Mouse (Mus musculus): Measurements from ENCODE around the gene Yjefn3. TPM values are rescaled to one million over a fixed set of nuclear protein-coding genes. Genes with fewer than 3 reads are reported as not detected.
A peak's percentile ranks its signal among the peaks of the same experiment; 100 is the strongest.

The Yjefn3 gene
- total RNA-seq, 2 experiments from 2014 or later = 25.8 to 30.7 TPM

GRCm38 (mm10) chr8:69904096-69904495 is 1.6 kb upstream of the Yjefn3 start:
- Histone ChIP-seq H3K4me3 (no peak overlapping the region), H3K27ac (no peak overlapping the region)
- DNase-seq (ENCODE audit: extremely low spot score in 1 of 2, low spot score in 2 of 2) = no peak
- intact Hi-C loops (cut with DNase I) = no loop called here
- no peak for TF ChIP-seq CTCF (IDR thresholded peaks at IDR 0.05)

DNA sequence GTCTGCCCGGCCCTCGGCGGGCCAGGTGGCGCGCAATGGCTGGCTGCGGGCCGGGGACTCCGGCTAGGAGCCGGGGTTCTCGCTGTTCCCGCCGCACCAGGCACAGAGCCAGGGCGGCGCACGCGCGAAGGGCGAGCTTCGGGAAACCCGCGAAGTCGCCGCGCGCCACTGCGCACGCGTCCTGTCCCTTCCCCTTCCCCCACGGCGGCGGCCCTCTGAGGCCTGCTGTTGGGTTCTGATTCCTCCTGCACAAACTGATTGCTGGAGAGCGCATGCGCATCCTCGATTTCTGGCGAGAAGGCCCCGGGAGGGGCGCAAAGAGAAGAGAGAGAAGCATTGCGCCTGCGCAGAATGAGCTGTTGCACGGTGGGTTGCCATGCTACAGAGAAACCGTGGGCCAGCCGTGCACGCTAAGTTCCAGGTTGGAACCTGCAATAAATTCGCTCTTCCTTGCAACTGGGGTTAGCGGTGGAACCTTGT is 591 bp upstream of the Yjefn3 start:
- intact Hi-C loops (cut with DNase I) = loop anchor here (2.0 kb wide), 1 partner anchor 20 kb away; no protein-coding TSS in a partner anchor
- H3K27ac ChIP-seq = peak overlapping the region; percentile 98
- peak; percentile 98 to 99 for DNase-seq (ENCODE audit: extremely low spot score in 1 of 2, low spot score in 2 of 2)
- TF ChIP-seq CTCF (IDR thresholded peaks at IDR 0.05) = no peak
- H3K4me3 ChIP-seq = peak overlapping the region; percentile 87

- DNase-seq (ENCODE audit: extremely low spot score in 1 of 2, low spot score in 2 of 2) = peak; percentile 95 to 97
- Histone ChIP-seq H3K27ac (peak overlapping the region; percentile 98), H3K4me3 (peak overlapping the region; percentile 87)
- intact Hi-C loops (cut with DNase I) = loop anchor here (2.0 kb wide), 1 partner anchor 19 kb away; no protein-coding TSS in a partner anchor
- TF ChIP-seq CTCF (IDR thresholded peaks at IDR 0.05) = peak; percentile 75
Measured at GRCm38 (mm10) chr8:69901484-69902162, 889 bp downstream of the Yjefn3 start.

DNA sequence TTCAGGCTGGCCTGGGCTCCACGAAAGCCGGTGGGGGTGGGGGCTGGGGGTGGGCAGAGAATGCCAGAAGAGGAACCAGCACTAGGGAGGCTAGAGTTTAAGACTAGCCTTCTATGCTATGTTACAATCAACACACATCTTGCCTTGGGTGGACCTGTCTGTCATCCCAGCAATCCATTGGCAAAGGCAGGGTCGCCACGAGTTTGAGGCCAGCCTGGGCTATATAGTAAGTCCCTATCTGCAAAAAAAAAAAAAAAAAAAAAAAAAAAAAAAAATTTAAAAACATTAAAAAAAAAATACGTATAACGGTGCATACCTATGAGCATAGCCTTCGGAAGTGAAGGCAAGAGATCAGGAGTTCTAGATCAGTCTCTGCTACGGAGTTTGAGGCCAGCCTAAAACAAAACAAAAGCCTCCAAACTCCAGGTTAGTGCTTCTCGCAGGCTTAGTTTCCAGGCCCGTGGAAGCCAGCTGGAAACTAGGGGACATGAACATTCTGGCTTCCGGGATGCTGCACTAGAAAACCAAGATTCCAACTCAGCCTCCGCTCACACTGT is 1.5 kb downstream of the Yjefn3 start:
- Histone ChIP-seq H3K27ac (peak overlapping the region; percentile 98), H3K4me3 (peak overlapping the region; percentile 87)
- intact Hi-C loops (cut with DNase I) = no loop called here
- no peak for DNase-seq (ENCODE audit: extremely low spot score in 1 of 2, low spot score in 2 of 2)
- TF ChIP-seq CTCF (IDR thresholded peaks at IDR 0.05) = no peak

- Histone ChIP-seq H3K27ac (no peak overlapping the region), H3K4me3 (no peak overlapping the region; the same call in 1 of the 2 replicates)
- intact Hi-C loops (cut with DNase I) = no loop called here
- no peak for DNase-seq (ENCODE audit: extremely low spot score in 1 of 2, low spot score in 2 of 2)
- no peak for TF ChIP-seq CTCF (IDR thresholded peaks at IDR 0.05)
Measured at GRCm38 (mm10) chr8:69899876-69900275, 2.6 kb downstream of the Yjefn3 start.

GRCm38 (mm10) chr8:69897857-69898256 is 4.7 kb downstream of the Yjefn3 start:
- no peak overlapping the region for H3K4me3 ChIP-seq
- TF ChIP-seq CTCF (IDR thresholded peaks at IDR 0.05) = no peak

DNA sequence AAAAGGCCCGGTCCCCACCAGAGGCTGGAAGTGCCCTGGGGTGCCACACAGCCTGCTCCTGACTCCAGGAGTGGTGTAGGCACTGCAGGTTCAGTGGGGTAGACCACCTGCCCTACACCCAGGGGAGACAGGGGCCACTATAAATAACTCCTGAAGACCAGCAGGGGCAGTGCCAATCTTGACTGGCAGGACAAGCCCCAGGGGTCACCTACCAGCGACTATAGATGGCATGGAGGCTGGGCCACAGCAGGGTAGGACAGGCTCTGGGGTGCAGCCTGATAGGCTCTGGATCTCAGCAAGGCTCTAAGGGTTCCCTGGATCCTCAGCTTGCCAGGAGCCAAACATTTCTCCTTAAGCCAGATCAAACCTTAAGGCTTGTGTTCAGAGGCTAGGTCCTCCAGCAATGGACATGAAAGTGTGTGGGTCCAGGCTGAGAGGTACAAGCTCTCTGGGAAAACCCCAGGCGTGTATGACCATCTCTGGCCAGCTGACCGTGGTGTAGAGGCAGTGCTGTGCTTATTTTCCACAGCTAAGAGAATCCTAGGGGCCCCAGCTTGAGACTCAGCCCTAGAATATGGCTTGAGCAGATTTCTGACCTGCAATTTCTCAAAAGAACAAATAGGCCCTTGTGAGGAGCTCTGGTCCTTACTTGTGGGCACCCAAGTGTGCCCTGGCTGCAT is 6.6 kb downstream of the Yjefn3 start:
- TF ChIP-seq CTCF (IDR thresholded peaks at IDR 0.05) = no peak
- Histone ChIP-seq H3K4me3 (no peak overlapping the region), H3K27ac (no peak overlapping the region)
- intact Hi-C loops (cut with DNase I) = no loop called here
- no peak for DNase-seq (ENCODE audit: extremely low spot score in 1 of 2, low spot score in 2 of 2)

More at GRCm38 (mm10) chr8:69897857-69898256, 4.7 kb downstream of the Yjefn3 start:
- DNase-seq (ENCODE audit: extremely low spot score in 1 of 2, low spot score in 2 of 2) = no peak
- H3K27ac ChIP-seq = no peak overlapping the region
- intact Hi-C loops (cut with DNase I) = no loop called here

DNA sequence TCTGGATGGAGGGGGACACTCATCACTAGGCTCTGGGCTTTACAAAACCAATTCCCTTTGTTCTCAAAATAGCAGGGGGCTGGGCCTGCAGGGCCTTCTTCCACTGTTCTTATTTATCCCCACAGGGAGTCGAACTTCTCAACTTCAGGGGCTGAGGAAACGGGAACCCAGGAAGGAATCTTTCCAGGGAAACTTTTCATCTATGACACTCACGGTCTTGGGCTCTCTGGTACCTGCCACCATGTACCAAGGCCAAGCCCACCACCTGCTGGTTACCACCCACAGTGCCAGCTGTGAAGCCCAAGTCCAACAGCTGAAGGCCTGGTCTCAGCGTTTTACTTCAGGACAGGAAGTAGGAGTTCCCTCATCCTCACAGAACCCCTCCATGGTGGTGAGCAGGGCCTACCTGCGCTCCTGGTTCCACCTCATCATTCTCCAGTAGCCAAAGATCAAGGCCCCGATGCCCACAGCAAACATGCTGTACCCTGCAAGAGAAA is 7.6 kb downstream of the Yjefn3 start:
- no peak overlapping the region for H3K4me3 ChIP-seq
- no peak overlapping the region for H3K27ac ChIP-seq
- DNase-seq (ENCODE audit: extremely low spot score in 1 of 2, low spot score in 2 of 2) = no peak
- no peak for TF ChIP-seq CTCF (IDR thresholded peaks at IDR 0.05)
- intact Hi-C loops (cut with DNase I) = no loop called here

GRCm38 (mm10) chr8:69893863-69894262 is 8.6 kb downstream of the Yjefn3 start:
- peak; percentile 67 for TF ChIP-seq CTCF (IDR thresholded peaks at IDR 0.05)
- peak in 1 of 2 experiments; percentile 58 for DNase-seq (ENCODE audit: extremely low spot score in 1 of 2, low spot score in 2 of 2)
- H3K27ac ChIP-seq = peak overlapping the region; percentile 19; the same call in 1 of the 2 replicates

DNA sequence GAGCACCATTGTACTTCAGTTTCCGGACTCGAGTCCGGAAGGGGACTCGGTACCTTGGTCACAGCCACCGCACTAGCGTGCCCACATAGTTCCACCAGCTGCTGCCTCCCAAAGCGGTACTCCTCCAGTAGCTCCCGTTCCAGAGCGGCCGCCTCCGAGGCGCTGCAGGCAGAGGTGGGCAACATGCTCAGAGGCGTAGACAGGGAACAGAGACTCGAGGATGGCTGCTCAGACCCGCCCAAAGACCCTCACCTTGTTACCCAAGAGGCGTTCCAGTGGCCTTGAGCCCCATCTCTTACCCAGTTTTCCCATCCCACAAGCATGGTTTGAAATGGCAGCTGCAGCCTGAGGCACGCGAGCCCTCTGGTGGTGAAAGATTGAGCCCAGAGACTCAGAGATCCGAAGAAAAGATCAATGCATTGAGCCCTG is 11.7 kb downstream of the Yjefn3 start:
- intact Hi-C loops (cut with DNase I) = no loop called here
- TF ChIP-seq CTCF (IDR thresholded peaks at IDR 0.05) = peak; percentile 78
- Histone ChIP-seq H3K4me3 (peak overlapping the region; percentile 18; the same call in 1 of the 2 replicates), H3K27ac (peak overlapping the region; percentile 79)
- DNase-seq (ENCODE audit: extremely low spot score in 1 of 2, low spot score in 2 of 2) = peak; percentile 65 to 71

More at GRCm38 (mm10) chr8:69893863-69894262, 8.6 kb downstream of the Yjefn3 start:
- intact Hi-C loops (cut with DNase I) = no loop called here
- H3K4me3 ChIP-seq = no peak overlapping the region

- TF ChIP-seq CTCF (IDR thresholded peaks at IDR 0.05) = no peak
- Histone ChIP-seq H3K27ac (no peak overlapping the region), H3K4me3 (peak overlapping the region; percentile 19; the same call in 1 of the 2 replicates)
- DNase-seq (ENCODE audit: extremely low spot score in 1 of 2, low spot score in 2 of 2) = no peak
- intact Hi-C loops (cut with DNase I) = no loop called here
Measured at GRCm38 (mm10) chr8:69888902-69889301, 13.6 kb downstream of the Yjefn3 start.

Data from left cerebral cortex, adult 2 months (tissue).